Mouse (Mus musculus): ENCODE measurements around the gene Zfp853.

Gene Zfp853

DNA sequence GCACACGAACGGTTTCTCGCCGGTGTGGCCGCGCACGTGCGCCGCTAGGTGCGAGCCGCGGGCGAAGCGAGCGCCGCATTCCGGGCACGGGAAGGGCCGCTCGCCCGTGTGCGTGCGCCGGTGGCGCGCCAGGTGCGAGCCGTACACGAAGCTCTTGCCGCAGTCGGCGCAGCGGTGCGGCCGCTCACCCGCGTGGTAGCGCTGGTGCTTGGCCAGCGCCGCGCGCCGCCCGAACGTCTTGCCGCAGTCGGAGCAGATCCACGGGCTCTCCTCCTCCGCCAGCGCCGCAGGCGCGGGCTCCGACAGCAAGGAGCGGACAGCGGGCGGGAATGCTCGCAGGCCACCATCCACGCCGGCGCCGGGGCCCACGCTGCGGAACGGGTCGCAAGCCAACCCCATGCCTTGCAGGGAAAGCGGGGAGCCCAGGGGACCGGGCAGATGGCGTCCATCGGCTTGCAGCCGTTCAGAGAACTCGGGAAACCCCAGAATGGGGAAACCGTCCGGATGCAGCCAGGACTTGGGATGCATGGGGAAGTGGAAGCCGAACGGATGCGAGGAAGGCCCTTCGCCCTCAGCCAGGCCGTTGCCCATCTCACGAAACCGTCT lies 39.4 kb downstream of the Zfp853 start:
- intact Hi-C loops (cut with DNase I) = no loop called here

DNA sequence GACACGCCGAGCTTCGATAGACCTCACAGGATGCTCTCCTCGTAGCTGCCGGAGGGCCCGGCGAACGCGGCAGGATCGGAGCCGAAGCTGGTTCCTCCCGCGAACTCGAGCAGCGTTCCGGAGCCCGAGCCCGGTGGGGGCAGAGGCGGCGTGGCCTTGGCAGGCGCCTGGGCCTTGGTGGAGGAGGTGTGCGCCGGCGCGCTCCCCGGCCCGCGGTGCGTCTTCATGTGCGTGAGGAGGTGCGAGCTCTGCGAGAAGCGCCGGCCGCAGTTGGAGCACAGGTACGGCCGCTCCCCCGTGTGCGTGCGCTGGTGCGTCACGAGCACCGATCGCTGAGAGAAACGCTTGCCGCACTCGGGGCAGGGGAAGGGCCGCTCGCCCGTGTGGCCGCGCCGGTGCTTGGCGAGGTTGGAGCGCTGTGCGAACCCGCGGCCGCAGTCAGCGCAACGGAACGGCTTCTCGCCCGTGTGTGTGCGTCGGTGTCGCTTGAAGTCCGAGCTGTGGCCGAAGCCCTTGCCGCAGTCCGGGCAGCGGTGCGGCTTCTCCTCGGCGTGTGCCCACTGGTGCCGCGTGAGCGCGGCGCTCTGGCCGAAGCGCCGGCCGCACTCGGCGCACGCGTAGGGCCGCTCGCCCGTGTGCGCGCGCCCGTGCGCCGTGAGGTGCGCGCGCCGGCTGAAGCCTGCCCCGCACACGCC lies 40.1 kb downstream of the Zfp853 start:
- intact Hi-C loops (cut with DNase I) = no loop called here

DNA sequence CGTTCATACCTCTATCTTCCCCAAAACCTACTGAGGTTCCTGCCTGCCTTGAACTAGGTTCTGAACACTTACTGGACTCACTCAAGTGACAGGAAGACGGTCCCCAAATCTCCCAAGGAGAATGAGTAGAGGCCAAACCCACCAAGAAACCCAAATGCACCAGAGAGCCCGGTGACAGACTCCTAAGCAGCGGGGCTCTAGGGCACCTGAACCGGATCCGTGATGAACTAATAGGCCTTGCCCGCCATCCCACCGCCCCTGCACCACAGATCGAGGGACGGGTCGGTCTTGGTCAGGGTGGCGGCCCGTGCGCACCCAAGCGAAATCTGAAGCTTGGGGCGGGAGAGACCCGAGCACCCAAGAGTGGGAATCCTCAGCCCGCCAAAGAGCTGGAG lies 40.6 kb downstream of the Zfp853 start:
- intact Hi-C loops (cut with DNase I) = no loop called here

DNA sequence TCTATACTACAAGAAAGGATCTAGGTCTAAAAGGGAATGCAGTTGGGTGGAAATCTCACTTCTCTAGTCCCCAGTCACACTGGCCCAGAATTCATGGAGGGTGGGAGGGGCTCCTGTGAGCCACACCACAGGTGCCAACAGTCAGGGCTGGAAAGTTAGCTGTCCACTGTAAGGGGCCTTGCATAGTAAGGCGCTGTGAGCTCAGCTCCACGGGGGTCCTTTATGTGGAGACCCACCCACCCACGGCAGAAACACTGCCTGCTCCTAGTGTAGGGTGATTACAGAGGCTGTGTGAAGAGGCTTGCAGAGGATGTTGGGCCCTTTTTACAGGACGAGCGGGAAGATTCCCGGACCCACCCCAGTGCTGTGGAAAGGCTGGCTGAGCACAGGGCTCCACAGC lies 41.4 kb downstream of the Zfp853 start:
- intact Hi-C loops (cut with DNase I) = no loop called here

DNA sequence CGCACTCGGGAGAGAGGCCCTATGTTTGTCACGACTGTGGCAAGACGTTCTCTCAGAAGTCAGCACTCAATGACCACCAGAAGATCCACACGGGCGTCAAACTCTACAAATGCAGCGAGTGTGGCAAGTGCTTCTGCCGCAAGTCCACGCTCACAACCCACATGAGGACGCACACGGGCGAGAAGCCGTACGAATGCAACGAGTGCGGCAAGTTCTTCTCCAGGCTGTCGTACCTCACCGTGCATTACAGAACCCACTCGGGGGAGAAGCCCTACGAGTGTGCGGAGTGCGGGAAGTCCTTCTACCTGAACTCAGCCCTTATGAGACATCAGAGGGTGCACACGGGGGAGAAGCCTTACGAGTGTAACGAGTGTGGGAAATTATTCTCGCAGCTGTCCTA lies 48.5 kb downstream of the Zfp853 start:
- intact Hi-C loops (cut with DNase I) = no loop called here

Data from adrenal gland (tissue).